Mouse (Mus musculus): Measurements from ENCODE around the gene Hhat.

- no peak for TF ChIP-seq ZNF384 (IDR thresholded peaks at IDR 0.05; ENCODE audit: low read depth, low read length)
- no peak for TF ChIP-seq CHD2 (IDR thresholded peaks at IDR 0.05; ENCODE audit: low read depth, low read length)
- TF ChIP-seq HCFC1 (IDR thresholded peaks at IDR 0.05; ENCODE audit: borderline replicate concordance, insufficient read depth, low read length), result no peak
- no peak for TF ChIP-seq MAFK (IDR thresholded peaks at IDR 0.05; ENCODE audit: insufficient read depth, low read depth, low read length)
Measured at GRCm38 (mm10) chr1:192794957-192795745, 24.1 kb upstream of the Hhat start.
